Comparison of ENCODE assay signal across 7 mouse cellular contexts in genomic region chr8:71273151-71273510, GRCm38 (mm10). TPM values are rescaled to one million over a fixed set of nuclear protein-coding genes. Genes with fewer than 3 reads are reported as not detected.
DNase-seq lines count a peak whose midpoint lies in the region; ATAC-seq and TF ChIP-seq lines count a peak whose summit lies in the region.

No protein-coding gene starts in this region.

- peaks cover 7% of the 10 kb centered on the region for H3K4me1 ChIP-seq in cortical plate, adult 2 months (ENCODE audit: control insufficient read depth, insufficient read depth, low read length)
- peaks cover 14% of the 10 kb centered on the region for H3K4me1 ChIP-seq in intestine, embryonic 14.5 days (replicated peaks; ENCODE audit: control insufficient read depth, insufficient read depth, low read length)
- peaks cover 23% of the 10 kb centered on the region for H3K4me1 ChIP-seq in limb, embryonic 12.5 days (replicated peaks)
- peaks cover 12% of the 10 kb centered on the region for H3K4me1 ChIP-seq in midbrain, embryonic 11.5 days (ENCODE audit: control insufficient read depth, insufficient read depth, low read length)

- peak overlapping the region; percentile 40 for H3K4me3 ChIP-seq in cortical plate, adult 2 months (ENCODE audit: insufficient read depth, low read length)
- peak overlapping the region; percentile 72 for H3K4me3 ChIP-seq in intestine, embryonic 14.5 days (ENCODE audit: low read depth, low read length)
- peak overlapping the region; percentile 78 for H3K4me3 ChIP-seq in limb, embryonic 12.5 days (replicated peaks)
- peak overlapping the region; percentile 87 for H3K4me3 ChIP-seq in midbrain, embryonic 11.5 days (ENCODE audit: low read depth, low read length)

- H3K9ac ChIP-seq in intestine, embryonic 14.5 days (ENCODE audit: low read length): peak overlapping the region; percentile 66
- H3K9ac ChIP-seq in limb, embryonic 12.5 days (replicated peaks): peak overlapping the region; percentile 76
- H3K9ac ChIP-seq in midbrain, embryonic 11.5 days (ENCODE audit: low read length): peak overlapping the region; percentile 81

- no peaks in the 10 kb centered on the region for H3K9me3 ChIP-seq in intestine, embryonic 14.5 days (ENCODE audit: control insufficient read depth, low read length)
- no peaks in the 10 kb centered on the region for H3K9me3 ChIP-seq in limb, embryonic 12.5 days
- H3K9me3 ChIP-seq in midbrain, embryonic 11.5 days (ENCODE audit: control insufficient read depth, low read length): no peaks in the 10 kb centered on the region

- no peak for TF ChIP-seq POLR2A in cortical plate, adult 2 months (IDR thresholded peaks at IDR 0.05; ENCODE audit: extremely low read depth, insufficient read depth, low read length)

- ATAC-seq in intestine, embryonic 14.5 days (replicated peaks; ENCODE audit: low FRiP score, low TSS enrichment, low read depth): peak; percentile 14
- no peak for ATAC-seq in limb, embryonic 12.5 days (ENCODE audit: insufficient number of reproducible peaks, insufficient read depth, low FRiP score, low TSS enrichment, low read depth)
- ATAC-seq in midbrain, embryonic 11.5 days (ENCODE audit: low FRiP score): peak; percentile 1; the same call in 1 of the 2 replicates

- H3K27ac ChIP-seq in cortical plate, adult 2 months (ENCODE audit: insufficient read depth, low read length): no peak overlapping the region
- peak overlapping the region; percentile 82 for H3K27ac ChIP-seq in intestine, embryonic 14.5 days (ENCODE audit: low read depth)
- peak overlapping the region; percentile 84 for H3K27ac ChIP-seq in limb, embryonic 12.5 days
- H3K27ac ChIP-seq in midbrain, embryonic 11.5 days (ENCODE audit: low read depth, low read length): peak overlapping the region; percentile 53

- H3K36me3 ChIP-seq in intestine, embryonic 14.5 days (ENCODE audit: control insufficient read depth, insufficient read depth, low read length): peaks cover 3% of the 10 kb centered on the region; the same call in 1 of the 2 replicates
- H3K36me3 ChIP-seq in limb, embryonic 12.5 days: peaks cover 16% of the 10 kb centered on the region; the same call in 1 of the 2 replicates
- no peaks in the 10 kb centered on the region for H3K36me3 ChIP-seq in midbrain, embryonic 11.5 days (ENCODE audit: control insufficient read depth, insufficient read depth, low read length)

- under 1% methylated on average over 14 of the region's 14 CpGs for WGBS in intestine, embryonic 14.5 days
- 1% methylated on average over 14 of the region's 14 CpGs for WGBS in limb, embryonic 12.5 days
- 0% methylated on average over 14 of the region's 14 CpGs for WGBS in midbrain, embryonic 11.5 days

- H3K27me3 ChIP-seq in intestine, embryonic 14.5 days (replicated peaks; ENCODE audit: control insufficient read depth, insufficient read depth, low read length): no peaks in the 10 kb centered on the region
- H3K27me3 ChIP-seq in limb, embryonic 12.5 days: no peaks in the 10 kb centered on the region
- no peaks in the 10 kb centered on the region for H3K27me3 ChIP-seq in midbrain, embryonic 11.5 days (ENCODE audit: control insufficient read depth, insufficient read depth, low read length)

- DNase-seq in R1 (ENCODE audit: low read depth, low spot score): peak; percentile 61
- peak; percentile 65 for DNase-seq in gastrocnemius, postnatal 25 days
- DNase-seq in intestine, embryonic 14.5 days (ENCODE audit: low spot score): peak; percentile 81
- DNase-seq in midbrain, embryonic 11.5 days (ENCODE audit: low spot score, missing footprints): no peak
- DNase-seq in skeletal muscle tissue, adult 2 months (ENCODE audit: low read depth, low spot score): peak; percentile 40

- no peak for TF ChIP-seq CTCF in cortical plate, adult 2 months (IDR thresholded peaks at IDR 0.05; ENCODE audit: extremely low read depth, insufficient read depth, low read length)

- H3K4me2 ChIP-seq in intestine, embryonic 14.5 days (ENCODE audit: low read length): peak overlapping the region; percentile 75
- H3K4me2 ChIP-seq in limb, embryonic 12.5 days: peak overlapping the region; percentile 81
- H3K4me2 ChIP-seq in midbrain, embryonic 11.5 days: peak overlapping the region; percentile 84

RNA-seq across cellular contexts. Expression of gene Haus8, which starts 0.4 kb away (rescaled TPM):
- polyA plus RNA-seq in cortical plate, adult 2 months (2012; rRNA removed): 10.2 and 10.3 TPM in 2 replicates
- 10 to 100 TPM in 1 of 2 experiments, 1 to 10 TPM in 1; 7.4 to 11.3 TPM for total RNA-seq in gastrocnemius, postnatal 25 days (2021)
- 47.9 and 60.1 TPM in 2 replicates for polyA plus RNA-seq in intestine, embryonic 14.5 days (2014; fragmentation: Nextera tagmentation; extraction: Ambion mirVana)
- polyA plus RNA-seq in limb, embryonic 12.5 days (2016; fragmentation: Nextera tagmentation; extraction: Ambion mirVana): 56.1 and 59.1 TPM in 2 replicates
- polyA plus RNA-seq in midbrain, embryonic 11.5 days (2014; fragmentation: Nextera tagmentation; extraction: Ambion mirVana): 54.9 and 58.0 TPM in 2 replicates

RNA-seq across cellular contexts. Expression of gene Myo9b, which starts 0.6 kb away (rescaled TPM):
- 28.5 and 29.8 TPM in 2 replicates for polyA plus RNA-seq in cortical plate, adult 2 months (2012; rRNA removed)
- total RNA-seq in gastrocnemius, postnatal 25 days (2021): 10 to 100 TPM in 1 of 2 experiments, 1 to 10 TPM in 1; 9.1 to 12.2 TPM
- 21.6 and 25.3 TPM in 2 replicates for polyA plus RNA-seq in intestine, embryonic 14.5 days (2014; fragmentation: Nextera tagmentation; extraction: Ambion mirVana)
- 28.8 and 37.1 TPM in 2 replicates for polyA plus RNA-seq in limb, embryonic 12.5 days (2016; fragmentation: Nextera tagmentation; extraction: Ambion mirVana)
- polyA plus RNA-seq in midbrain, embryonic 11.5 days (2014; fragmentation: Nextera tagmentation; extraction: Ambion mirVana): 14.1 and 14.9 TPM in 2 replicates
